Mouse (Mus musculus): ENCODE results near the gene Atp1a2. TPM values are rescaled to one million over a fixed set of nuclear protein-coding genes. Genes with fewer than 3 reads are reported as not detected.

Gene Atp1a2
- total and polyA plus RNA-seq, 3 experiments: 0.07 to 0.23 (median 0.13) TPM

- TF ChIP-seq ETS1 (conservative IDR thresholded peaks at IDR 0.05; ENCODE audit: low read depth, low read length) (no peak), GABPA (IDR thresholded peaks at IDR 0.05; ENCODE audit: insufficient replicate concordance, low read depth, low read length) (no peak), EP300 (IDR thresholded peaks at IDR 0.05; ENCODE audit: low read length) (no peak), E2F4 (IDR thresholded peaks at IDR 0.05; ENCODE audit: insufficient replicate concordance, low read depth, low read length) (no peak), MXI1 (IDR thresholded peaks at IDR 0.05; ENCODE audit: low read depth, low read length) (no peak), TBP (conservative IDR thresholded peaks at IDR 0.05; ENCODE audit: low read depth, low read length) (no peak), JUND (conservative IDR thresholded peaks at IDR 0.05; ENCODE audit: low read depth, low read length) (0 out of 2 replicates have a peak, but pooled peaks have one; percentile 8)
Measured at GRCm38 (mm10) chr1:172324725-172325124, 26.9 kb upstream of the Atp1a2 start (continued).

DNA sequence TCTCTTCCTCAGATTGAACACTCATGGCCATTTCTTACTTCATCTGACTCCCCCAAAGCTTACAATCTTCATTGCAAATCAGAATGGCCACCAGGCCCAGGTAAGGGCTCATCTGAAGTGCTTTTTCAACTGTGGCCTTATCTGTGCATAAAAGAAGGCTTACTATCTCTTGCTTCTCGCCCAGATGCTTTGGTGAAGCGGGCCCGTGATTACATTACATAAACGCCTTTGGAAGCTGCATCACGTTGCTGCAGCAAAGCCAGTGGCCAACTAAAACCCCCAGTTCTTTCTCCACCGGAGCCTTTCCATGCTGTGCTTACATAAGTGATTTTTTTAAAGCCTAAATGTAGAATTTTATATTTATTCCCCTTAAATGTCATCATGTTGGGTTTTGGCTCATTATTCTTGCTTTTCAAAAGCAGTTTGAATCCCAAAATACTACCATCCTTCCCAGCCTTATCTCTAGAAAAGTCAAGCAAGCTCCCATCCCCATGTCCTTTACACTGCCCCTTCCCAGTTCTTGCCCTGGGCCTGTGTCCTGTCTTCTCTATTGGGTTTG lies 26.0 kb upstream of the Atp1a2 start:
- H3K4me2 ChIP-seq (ENCODE audit: insufficient read depth, low read depth, poor library complexity, severe bottlenecking): no peak overlapping the region
- no peak overlapping the region for H3K9ac ChIP-seq (ENCODE audit: insufficient read depth, low read depth)
- H3K9me3 ChIP-seq (replicated peaks; ENCODE audit: low read length): peaks cover 10% of the 10 kb centered on the region
- dilution Hi-C loops (cut with MboI; ENCODE audit: extremely low pct_ligation_motif_present, extremely low pct_unique_long_range_greater_than_20kb, low sequenced_read_pairs) (no loop called here), in situ Hi-C loops (cut with MboI; ENCODE audit: low pct_ligation_motif_present, low pct_unique_long_range_greater_than_20kb, low sequenced_read_pairs) (loop anchor here (25.0 kb wide), 2 partner anchors 287 to 512 kb away; partner anchors contain the start of gene Vangl2)
- H3K27me3 ChIP-seq (replicated peaks): peaks cover 12% of the 10 kb centered on the region
- no peak overlapping the region for H3K27ac ChIP-seq (ENCODE audit: insufficient read depth, low read depth)
- H3K36me3 ChIP-seq (replicated peaks in 1 of 2; ENCODE audit: control insufficient read depth in 1 of 2, insufficient read depth in 1 of 2, low read length in 1 of 2): peaks cover 0 to 32% of the 10 kb centered on the region in 2 experiments
- DNase-seq (ENCODE audit: extremely low read depth): no peak
- H3K79me2 ChIP-seq (replicated peaks; ENCODE audit: control insufficient read depth, extremely low read depth, insufficient read depth, poor library complexity, severe bottlenecking): no peaks in the 10 kb centered on the region
- no peak overlapping the region for H3K4me3 ChIP-seq (replicated peaks in 1 of 3; ENCODE audit: low read depth in 2 of 3, low read length in 2 of 3, poor library complexity in 1 of 3)
- TF ChIP-seq NELFE (IDR thresholded peaks at IDR 0.05; ENCODE audit: low read depth, low read length): no peak
- no peak for TF ChIP-seq KAT2A (IDR thresholded peaks at IDR 0.05; ENCODE audit: insufficient replicate concordance, low read length)
- no peaks in the 10 kb centered on the region; a peak in 1 of 4 replicates for H3K4me1 ChIP-seq (ENCODE audit: control insufficient read depth in 1 of 2, insufficient read depth in 2 of 2)

GRCm38 (mm10) chr1:172323298-172323697 lies 25.4 kb upstream of the Atp1a2 start:
- Histone ChIP-seq H3K27me3 (replicated peaks) (peaks cover 6% of the 10 kb centered on the region), H3K4me2 (ENCODE audit: insufficient read depth, low read depth, poor library complexity, severe bottlenecking) (no peak overlapping the region), H3K9ac (ENCODE audit: insufficient read depth, low read depth) (no peak overlapping the region), H3K36me3 (replicated peaks in 1 of 2; ENCODE audit: control insufficient read depth in 1 of 2, insufficient read depth in 1 of 2, low read length in 1 of 2) (peaks cover 5 to 38% of the 10 kb centered on the region in 2 experiments), H3K4me3 (replicated peaks in 1 of 3; ENCODE audit: low read depth in 2 of 3, low read length in 2 of 3, poor library complexity in 1 of 3) (no peak overlapping the region), H3K4me1 (ENCODE audit: control insufficient read depth in 1 of 2, insufficient read depth in 2 of 2) (no peaks in the 10 kb centered on the region; a peak in 1 of 4 replicates), H3K9me3 (replicated peaks; ENCODE audit: low read length) (peaks cover 10% of the 10 kb centered on the region), H3K79me2 (replicated peaks; ENCODE audit: control insufficient read depth, extremely low read depth, insufficient read depth, poor library complexity, severe bottlenecking) (no peaks in the 10 kb centered on the region), H3K27ac (ENCODE audit: insufficient read depth, low read depth) (no peak overlapping the region)
- DNase-seq (ENCODE audit: extremely low read depth): no peak
- dilution Hi-C loops (cut with MboI; ENCODE audit: extremely low pct_ligation_motif_present, extremely low pct_unique_long_range_greater_than_20kb, low sequenced_read_pairs) (no loop called here), in situ Hi-C loops (cut with MboI; ENCODE audit: low pct_ligation_motif_present, low pct_unique_long_range_greater_than_20kb, low sequenced_read_pairs) (loop anchor here (25.0 kb wide), 2 partner anchors 286 to 511 kb away; partner anchors contain the start of gene Vangl2)
- TF ChIP-seq USF1 (IDR thresholded peaks at IDR 0.05; ENCODE audit: low read depth, low read length) (no peak), CHD1 (IDR thresholded peaks at IDR 0.05; ENCODE audit: low read depth, low read length) (no peak), ETS1 (conservative IDR thresholded peaks at IDR 0.05; ENCODE audit: low read depth, low read length) (no peak), JUND (conservative IDR thresholded peaks at IDR 0.05; ENCODE audit: low read depth, low read length) (no peak), HCFC1 (IDR thresholded peaks at IDR 0.05; ENCODE audit: low read depth, low read length) (no peak), RAD21 (IDR thresholded peaks at IDR 0.05; ENCODE audit: low read depth, low read length) (no peak), NRF1 (IDR thresholded peaks at IDR 0.05; ENCODE audit: low read depth, low read length) (no peak), MEF2A (IDR thresholded peaks at IDR 0.05; ENCODE audit: borderline replicate concordance, low read depth, low read length) (no peak), ELF1 (IDR thresholded peaks at IDR 0.05; ENCODE audit: low read depth, low read length) (no peak), MYC (IDR thresholded peaks at IDR 0.05; ENCODE audit: low read depth, low read length) (no peak), BHLHE40 (IDR thresholded peaks at IDR 0.05; ENCODE audit: low read depth, low read length) (no peak), POLR2A (IDR thresholded peaks at IDR 0.05; ENCODE audit: low read depth, low read length) (no peak), TBP (conservative IDR thresholded peaks at IDR 0.05; ENCODE audit: low read depth, low read length) (no peak), ZNF384 (IDR thresholded peaks at IDR 0.05; ENCODE audit: low read depth, low read length) (no peak), CHD2 (IDR thresholded peaks at IDR 0.05; ENCODE audit: low read length) (no peak), PAX5 (IDR thresholded peaks at IDR 0.05; ENCODE audit: low read length) (no peak)

Measured in CH12.LX (cell line).